Mouse (Mus musculus) myocyte (in vitro differentiated cells): ENCODE results near the gene Raly.

Experiments used
- CEBPB ChIP-seq: IDR thresholded peaks from 2 replicates; pipeline ENCODE4 v1.6.1; 2011; ENCODE audit warnings: mild to moderate bottlenecking, moderate library complexity; ENCODE audit not compliant: poor library complexity, insufficient read depth, severe bottlenecking
- POLR2A ChIP-seq: IDR thresholded peaks from one replicate; pipeline ENCODE4 v1.6.1; 2011; ENCODE audit warnings: low read depth, mild to moderate bottlenecking, control low read depth, moderate library complexity; ENCODE audit not compliant: insufficient read length
- POLR2AphosphoS2 ChIP-seq: IDR thresholded peaks from one replicate; pipeline ENCODE4 v1.6.1; 2011; ENCODE audit warnings: low read depth, control low read depth; ENCODE audit not compliant: insufficient read length

DNA sequence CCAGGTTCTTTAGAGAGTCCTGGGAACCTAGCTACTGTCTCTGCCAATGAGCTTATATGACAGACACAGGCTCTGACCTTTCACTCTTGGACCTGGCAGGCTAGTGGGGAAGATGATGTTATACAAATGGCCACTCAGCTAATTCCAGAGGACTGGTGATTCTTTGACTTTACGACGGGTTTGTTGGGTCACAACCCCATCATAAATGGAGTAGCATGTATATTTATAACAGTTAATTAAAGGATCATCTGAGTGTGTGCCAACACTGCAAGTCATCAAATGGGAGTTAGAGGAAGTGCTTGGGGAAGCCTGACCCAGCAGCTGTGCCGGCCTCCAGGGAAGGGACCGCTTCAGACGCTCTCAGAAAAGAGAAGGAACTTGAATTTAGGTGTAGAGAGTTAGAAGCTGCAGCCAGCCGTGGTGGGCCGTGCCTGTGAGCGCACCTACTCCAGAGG is 25.3 kb upstream of the Raly start:
- no peak for TF ChIP-seq CEBPB
- no peak for TF ChIP-seq POLR2A
- no peak for TF ChIP-seq POLR2AphosphoS2
